9 mouse cellular contexts compared by ENCODE assay signal in genomic region chr17:33926207-33926932, GRCm38 (mm10). TPM values are rescaled to one million over a fixed set of nuclear protein-coding genes. Genes with fewer than 3 reads are reported as not detected.
A peak's percentile ranks its signal among the peaks of the same experiment; 100 is the strongest.
DNase-seq lines count a peak whose midpoint lies in the region; ATAC-seq and TF ChIP-seq lines count a peak whose summit lies in the region.
"Had no signal": no experiment of that assay in that cellular context is flagged by ENCODE, and none has a peak within 500 bp of the region (broad histone marks: within the 10 kb centered on the region; RNA-seq: fewer than 3 reads in every experiment).

No protein-coding gene starts in this region.

- no peak for ATAC-seq in hindbrain, postnatal 0 days
- ATAC-seq in midbrain, embryonic 12.5 days (ENCODE audit: low FRiP score, low read depth), result no peak
- no peak for ATAC-seq in midbrain, embryonic 16.5 days
- ATAC-seq in liver, embryonic 14.5 days (ENCODE audit: insufficient read depth), result no peak

- DNase-seq in hindbrain, embryonic 10.5 days (ENCODE audit: low spot score), result peak; percentile 42
- no peak for DNase-seq in hindbrain, postnatal 0 days (ENCODE audit: low spot score)
- peak; percentile 51 for DNase-seq in NIH3T3 (ENCODE audit: low read depth)
- no peak for DNase-seq in liver, embryonic 14.5 days (ENCODE audit: low read depth in 3 of 3, low spot score in 3 of 3)
- no peak for DNase-seq in adrenal gland, postnatal 14 days
- DNase-seq in adipocyte (ENCODE audit: low spot score), result no peak
- DNase-seq: thymus, adult 18-20 months had no signal

- H3K27ac ChIP-seq in hindbrain, embryonic 10.5 days, result no peak overlapping the region
- no peak overlapping the region for H3K27ac ChIP-seq in hindbrain, postnatal 0 days
- no peak overlapping the region for H3K27ac ChIP-seq in midbrain, embryonic 12.5 days (replicated peaks)
- no peak overlapping the region for H3K27ac ChIP-seq in midbrain, embryonic 16.5 days (ENCODE audit: low read length)
- no peak overlapping the region for H3K27ac ChIP-seq in liver, embryonic 14.5 days

- peaks cover 37% of the 10 kb centered on the region for H3K4me1 ChIP-seq in hindbrain, embryonic 10.5 days (replicated peaks)
- no peaks in the 10 kb centered on the region for H3K4me1 ChIP-seq in hindbrain, postnatal 0 days (ENCODE audit: insufficient read depth, low read length)
- H3K4me1 ChIP-seq in midbrain, embryonic 12.5 days, result peaks cover 22% of the 10 kb centered on the region
- peaks cover 17% of the 10 kb centered on the region for H3K4me1 ChIP-seq in midbrain, embryonic 16.5 days (ENCODE audit: control insufficient read depth, insufficient read depth, low read length)
- H3K4me1 ChIP-seq in liver, embryonic 14.5 days (replicated peaks; ENCODE audit: control insufficient read depth in 2 of 2, insufficient read depth in 2 of 2, low read length in 1 of 2), result peaks cover 4 to 6% of the 10 kb centered on the region in 2 experiments; a peak in 2 of 4 replicates

- TF ChIP-seq CTCF in hindbrain, postnatal 0 days (IDR thresholded peaks at IDR 0.05; ENCODE audit: low read depth), result no peak
- TF ChIP-seq CTCF in liver, embryonic 14.5 days (IDR thresholded peaks at IDR 0.05; ENCODE audit: low read depth), result peak; percentile 74

- 77% methylated on average over 17 of the region's 17 CpGs for WGBS in hindbrain, embryonic 10.5 days
- WGBS in hindbrain, postnatal 0 days, result 75% methylated on average over 17 of the region's 17 CpGs
- 71% methylated on average over 17 of the region's 17 CpGs for WGBS in midbrain, embryonic 12.5 days
- 80% methylated on average over 17 of the region's 17 CpGs for WGBS in midbrain, embryonic 16.5 days
- WGBS in liver, embryonic 14.5 days (ENCODE audit: insufficient replicate concordance), result 78% methylated on average over 17 of the region's 17 CpGs

- H3K9me3 ChIP-seq in hindbrain, embryonic 10.5 days, result no peaks in the 10 kb centered on the region
- no peaks in the 10 kb centered on the region for H3K9me3 ChIP-seq in hindbrain, postnatal 0 days (ENCODE audit: low read length)
- H3K9me3 ChIP-seq in midbrain, embryonic 12.5 days, result no peaks in the 10 kb centered on the region
- no peaks in the 10 kb centered on the region for H3K9me3 ChIP-seq in midbrain, embryonic 16.5 days (replicated peaks; ENCODE audit: control insufficient read depth, low read length, poor library complexity, severe bottlenecking)
- no peaks in the 10 kb centered on the region for H3K9me3 ChIP-seq in liver, embryonic 14.5 days (ENCODE audit: control insufficient read depth, low read length)

- TF ChIP-seq EP300 in liver, embryonic 14.5 days (IDR thresholded peaks at IDR 0.05; ENCODE audit: low read depth), result no peak

- H3K36me3 ChIP-seq in hindbrain, embryonic 10.5 days, result peaks cover 31% of the 10 kb centered on the region
- H3K36me3 ChIP-seq in hindbrain, postnatal 0 days (ENCODE audit: insufficient read depth, low read length), result peaks cover 7% of the 10 kb centered on the region; the same call in 1 of the 2 replicates
- H3K36me3 ChIP-seq in midbrain, embryonic 12.5 days, result 0 out of 2 replicates have a peak, but pooled peaks cover 7% of the 10 kb centered on the region
- peaks cover 5% of the 10 kb centered on the region; the same call in 1 of the 2 replicates for H3K36me3 ChIP-seq in midbrain, embryonic 16.5 days (ENCODE audit: control insufficient read depth, insufficient read depth, low read length)
- H3K36me3 ChIP-seq in liver, embryonic 14.5 days (replicated peaks; ENCODE audit: control insufficient read depth, insufficient read depth, low read depth), result no peaks in the 10 kb centered on the region; the same call in 1 of the 2 replicates

- no peak overlapping the region for H3K4me2 ChIP-seq in hindbrain, postnatal 0 days (ENCODE audit: low read depth, low read length)
- H3K4me2 ChIP-seq in midbrain, embryonic 12.5 days (replicated peaks), result no peak overlapping the region
- no peak overlapping the region for H3K4me2 ChIP-seq in midbrain, embryonic 16.5 days (ENCODE audit: low read length)
- no peak overlapping the region for H3K4me2 ChIP-seq in liver, embryonic 14.5 days (ENCODE audit: low read depth)

- H3K9ac ChIP-seq in hindbrain, postnatal 0 days (replicated peaks; ENCODE audit: low read length), result no peak overlapping the region
- H3K9ac ChIP-seq in midbrain, embryonic 12.5 days (replicated peaks), result 0 out of 2 replicates have a peak overlapping the region, but pooled peaks have one; percentile 0
- H3K9ac ChIP-seq in midbrain, embryonic 16.5 days (ENCODE audit: low read depth, low read length), result no peak overlapping the region
- no peak overlapping the region for H3K9ac ChIP-seq in liver, embryonic 14.5 days (replicated peaks)

- H3K4me3 ChIP-seq in hindbrain, embryonic 10.5 days, result no peak overlapping the region
- no peak overlapping the region for H3K4me3 ChIP-seq in hindbrain, postnatal 0 days (ENCODE audit: low read length)
- H3K4me3 ChIP-seq in midbrain, embryonic 12.5 days, result no peak overlapping the region
- H3K4me3 ChIP-seq in midbrain, embryonic 16.5 days (ENCODE audit: low read depth, low read length), result no peak overlapping the region
- H3K4me3 ChIP-seq in liver, embryonic 14.5 days (ENCODE audit: insufficient read depth in 1 of 2, low read depth in 2 of 2, low read length in 2 of 2), result no peak overlapping the region

- peaks cover 4% of the 10 kb centered on the region; the same call in 1 of the 2 replicates for H3K27me3 ChIP-seq in hindbrain, embryonic 10.5 days (ENCODE audit: insufficient read depth, poor library complexity, severe bottlenecking)
- no peaks in the 10 kb centered on the region for H3K27me3 ChIP-seq in hindbrain, postnatal 0 days (ENCODE audit: insufficient read depth, low read length)
- no peaks in the 10 kb centered on the region for H3K27me3 ChIP-seq in midbrain, embryonic 12.5 days
- no peaks in the 10 kb centered on the region for H3K27me3 ChIP-seq in midbrain, embryonic 16.5 days (ENCODE audit: control insufficient read depth, insufficient read depth, low read depth, low read length)
- H3K27me3 ChIP-seq in liver, embryonic 14.5 days (ENCODE audit: control insufficient read depth, insufficient read depth, low read length), result no peaks in the 10 kb centered on the region

RNA-seq across cellular contexts. Expression of gene Rgl2, which starts 3.0 kb away (rescaled TPM):
- polyA plus RNA-seq in hindbrain, embryonic 10.5 days (2016; fragmentation: Nextera tagmentation; extraction: Ambion mirVana), result 45.2 and 55.7 TPM in 2 replicates
- 91.4 and 116 TPM in 2 replicates for total RNA-seq in hindbrain, postnatal 0 days (2014; rRNA removed)
- 36.1 and 36.8 TPM in 2 replicates for polyA plus RNA-seq in hindbrain, postnatal 0 days (2015; fragmentation: Nextera tagmentation; extraction: Ambion mirVana)
- polyA plus RNA-seq in midbrain, embryonic 12.5 days (2016; fragmentation: Nextera tagmentation; extraction: Ambion mirVana), result 69.9 and 74.3 TPM in 2 replicates
- polyA plus RNA-seq in midbrain, embryonic 16.5 days (2015; fragmentation: Nextera tagmentation; extraction: Ambion mirVana), result 54.9 and 57.2 TPM in 2 replicates
- 17.0 and 19.6 TPM in 2 replicates for polyA plus RNA-seq in liver, embryonic 14.5 days (2012; rRNA removed)
- 4.9 and 5.9 TPM in 2 replicates for polyA plus RNA-seq in liver, embryonic 14.5 days (2014; fragmentation: Nextera tagmentation; extraction: Ambion mirVana)
- total RNA-seq in adrenal gland, postnatal 14 days (2021), result 53.2 and 80.3 TPM in 2 replicates

RNA-seq across cellular contexts. Expression of gene Zbtb22, which starts 10.7 kb away (rescaled TPM):
- polyA plus RNA-seq in hindbrain, embryonic 10.5 days (2016; fragmentation: Nextera tagmentation; extraction: Ambion mirVana), result 23.0 and 24.0 TPM in 2 replicates
- 58.5 TPM in 2 replicates for total RNA-seq in hindbrain, postnatal 0 days (2014; rRNA removed)
- 20.8 and 23.0 TPM in 2 replicates for polyA plus RNA-seq in hindbrain, postnatal 0 days (2015; fragmentation: Nextera tagmentation; extraction: Ambion mirVana)
- polyA plus RNA-seq in midbrain, embryonic 12.5 days (2016; fragmentation: Nextera tagmentation; extraction: Ambion mirVana), result 21.8 and 25.3 TPM in 2 replicates
- 16.8 TPM in 2 replicates for polyA plus RNA-seq in midbrain, embryonic 16.5 days (2015; fragmentation: Nextera tagmentation; extraction: Ambion mirVana)
- polyA plus RNA-seq in liver, embryonic 14.5 days (2012; rRNA removed), result 10.6 and 12.1 TPM in 2 replicates
- polyA plus RNA-seq in liver, embryonic 14.5 days (2014; fragmentation: Nextera tagmentation; extraction: Ambion mirVana), result 4.7 and 4.8 TPM in 2 replicates
- 25.5 and 34.5 TPM in 2 replicates for total RNA-seq in adrenal gland, postnatal 14 days (2021)

RNA-seq across cellular contexts. Expression of gene Tapbp, which starts 10.7 kb away (rescaled TPM):
- 14.5 and 17.2 TPM in 2 replicates for polyA plus RNA-seq in hindbrain, embryonic 10.5 days (2016; fragmentation: Nextera tagmentation; extraction: Ambion mirVana)
- 41.5 and 61.8 TPM in 2 replicates for total RNA-seq in hindbrain, postnatal 0 days (2014; rRNA removed)
- 39.1 and 40.2 TPM in 2 replicates for polyA plus RNA-seq in hindbrain, postnatal 0 days (2015; fragmentation: Nextera tagmentation; extraction: Ambion mirVana)
- 19.1 and 21.9 TPM in 2 replicates for polyA plus RNA-seq in midbrain, embryonic 12.5 days (2016; fragmentation: Nextera tagmentation; extraction: Ambion mirVana)
- 21.1 and 26.1 TPM in 2 replicates for polyA plus RNA-seq in midbrain, embryonic 16.5 days (2015; fragmentation: Nextera tagmentation; extraction: Ambion mirVana)
- polyA plus RNA-seq in liver, embryonic 14.5 days (2012; rRNA removed), result 10.4 and 10.6 TPM in 2 replicates
- 24.0 and 28.7 TPM in 2 replicates for polyA plus RNA-seq in liver, embryonic 14.5 days (2014; fragmentation: Nextera tagmentation; extraction: Ambion mirVana)
- total RNA-seq in adrenal gland, postnatal 14 days (2021), result 132 and 145 TPM in 2 replicates

RNA-seq across cellular contexts. Expression of gene Pfdn6, which starts 13.8 kb away (rescaled TPM):
- 228 TPM in 2 replicates for polyA plus RNA-seq in hindbrain, embryonic 10.5 days (2016; fragmentation: Nextera tagmentation; extraction: Ambion mirVana)
- 25.2 and 43.1 TPM in 2 replicates for total RNA-seq in hindbrain, postnatal 0 days (2014; rRNA removed)
- polyA plus RNA-seq in hindbrain, postnatal 0 days (2015; fragmentation: Nextera tagmentation; extraction: Ambion mirVana), result 168 and 195 TPM in 2 replicates
- polyA plus RNA-seq in midbrain, embryonic 12.5 days (2016; fragmentation: Nextera tagmentation; extraction: Ambion mirVana), result 188 and 203 TPM in 2 replicates
- 186 and 191 TPM in 2 replicates for polyA plus RNA-seq in midbrain, embryonic 16.5 days (2015; fragmentation: Nextera tagmentation; extraction: Ambion mirVana)
- polyA plus RNA-seq in liver, embryonic 14.5 days (2012; rRNA removed), result 36.8 and 62.4 TPM in 2 replicates
- polyA plus RNA-seq in liver, embryonic 14.5 days (2014; fragmentation: Nextera tagmentation; extraction: Ambion mirVana), result 103 TPM in 2 replicates
- 96.2 and 102 TPM in 2 replicates for total RNA-seq in adrenal gland, postnatal 14 days (2021)

RNA-seq across cellular contexts. Expression of gene Wdr46, which starts 14.1 kb away (rescaled TPM):
- 47.0 and 51.8 TPM in 2 replicates for polyA plus RNA-seq in hindbrain, embryonic 10.5 days (2016; fragmentation: Nextera tagmentation; extraction: Ambion mirVana)
- 16.6 and 16.8 TPM in 2 replicates for total RNA-seq in hindbrain, postnatal 0 days (2014; rRNA removed)
- polyA plus RNA-seq in hindbrain, postnatal 0 days (2015; fragmentation: Nextera tagmentation; extraction: Ambion mirVana), result 16.7 and 17.9 TPM in 2 replicates
- polyA plus RNA-seq in midbrain, embryonic 12.5 days (2016; fragmentation: Nextera tagmentation; extraction: Ambion mirVana), result 37.5 and 37.7 TPM in 2 replicates
- polyA plus RNA-seq in midbrain, embryonic 16.5 days (2015; fragmentation: Nextera tagmentation; extraction: Ambion mirVana), result 19.2 TPM in 2 replicates
- 17.3 and 18.9 TPM in 2 replicates for polyA plus RNA-seq in liver, embryonic 14.5 days (2012; rRNA removed)
- polyA plus RNA-seq in liver, embryonic 14.5 days (2014; fragmentation: Nextera tagmentation; extraction: Ambion mirVana), result 8.0 and 11.6 TPM in 2 replicates
- total RNA-seq in adrenal gland, postnatal 14 days (2021), result 32.9 and 35.7 TPM in 2 replicates

Comparison
In these comparisons a context has a peak if more than half of its experiments do, and no peak if none do; other contexts are left out.
1. DNase-seq: peak in hindbrain, embryonic 10.5 days (single experiment) and NIH3T3 (single experiment); none in hindbrain, postnatal 0 days (single experiment), liver, embryonic 14.5 days (0 of 3), adrenal gland, postnatal 14 days (single experiment) and adipocyte (single experiment).